Mouse (Mus musculus) adrenal gland, postnatal 4 days (tissue): ENCODE measurements around the gene Ugt1a9. TPM values are rescaled to one million over a fixed set of nuclear protein-coding genes. Genes with fewer than 3 reads are reported as not detected.

Experiments used
- DNase-seq, 2 experiments: peaks; one replicate each; pipeline ENCODE4 v3.0.0; 2021 to 2022; ENCODE audit warnings: low spot score in 2 of 2, mixed read lengths in 2 of 2
- total RNA-seq, 2 experiments: library from RNA; stranded (reverse); gene quantifications; 2 replicates each; pipeline ENCODE4 v1.2.3; 2021

Gene Ugt1a9
- total RNA-seq, 2 experiments from 2014 or later = 0.22 to 2.3 TPM

- no peak for DNase-seq
Observed at GRCm38 (mm10) chr1:88256886-88257663, 186.5 kb downstream of the Ugt1a9 start.

GRCm38 (mm10) chr1:88257681-88258080, 187.1 kb downstream of the Ugt1a9 start:
- DNase-seq = no peak

DNA sequence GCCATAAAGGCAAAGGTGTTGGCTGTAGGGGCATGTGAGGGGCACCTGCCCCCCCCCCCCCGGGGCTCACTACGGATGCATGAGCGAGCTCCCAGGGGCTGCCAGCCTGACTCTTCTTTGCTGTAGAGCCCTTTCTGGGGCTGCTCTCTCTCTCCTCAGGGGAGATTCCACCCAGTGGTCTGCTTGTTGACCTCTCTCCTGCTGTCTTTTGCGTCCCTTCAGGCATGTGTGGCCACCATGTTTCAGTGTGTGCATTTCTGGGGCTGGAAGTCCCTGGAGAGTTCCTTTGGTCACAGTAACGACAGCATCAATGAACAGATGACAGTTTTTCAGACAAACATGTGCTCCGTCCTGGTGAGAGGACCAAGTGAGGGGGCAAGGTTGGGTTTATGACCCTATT, 187.8 kb downstream of the Ugt1a9 start:
- DNase-seq = no peak

DNA sequence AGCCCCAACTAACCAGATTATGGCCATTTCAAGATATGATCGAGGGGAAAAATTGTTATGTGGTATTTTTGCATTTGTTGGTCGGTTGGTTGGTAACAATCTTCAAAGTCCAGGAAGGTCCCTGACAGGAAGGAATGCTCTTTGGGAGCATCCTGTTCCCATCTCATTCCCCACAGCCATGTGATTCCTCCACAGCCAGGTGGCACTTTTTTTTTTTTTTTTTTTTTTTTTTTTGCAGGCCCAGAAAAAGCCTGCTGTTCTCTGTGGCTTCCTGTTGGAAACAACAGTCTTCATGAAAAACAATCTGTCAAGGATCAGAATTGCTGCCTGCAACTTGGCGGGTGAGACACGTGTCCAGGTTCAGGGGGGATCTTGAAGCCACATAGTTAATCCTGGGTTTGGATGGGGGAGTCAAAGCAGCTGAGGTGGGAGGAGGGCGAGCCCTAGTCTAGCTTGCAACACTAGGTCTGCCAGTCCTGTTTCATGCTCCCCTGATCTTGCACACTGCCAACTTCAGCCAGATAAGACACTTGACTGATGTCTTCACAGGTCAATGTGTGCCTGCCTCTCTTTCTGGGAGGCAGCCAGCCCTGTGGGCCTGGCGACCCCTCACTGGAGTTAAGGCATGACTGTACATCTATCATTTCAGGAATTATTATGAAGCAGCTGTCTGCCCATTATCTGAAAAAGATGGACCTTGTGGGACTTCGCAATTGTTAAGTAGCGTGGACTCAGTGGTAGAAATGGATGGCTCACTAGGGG, 188.5 kb downstream of the Ugt1a9 start:
- no peak for DNase-seq

DNA sequence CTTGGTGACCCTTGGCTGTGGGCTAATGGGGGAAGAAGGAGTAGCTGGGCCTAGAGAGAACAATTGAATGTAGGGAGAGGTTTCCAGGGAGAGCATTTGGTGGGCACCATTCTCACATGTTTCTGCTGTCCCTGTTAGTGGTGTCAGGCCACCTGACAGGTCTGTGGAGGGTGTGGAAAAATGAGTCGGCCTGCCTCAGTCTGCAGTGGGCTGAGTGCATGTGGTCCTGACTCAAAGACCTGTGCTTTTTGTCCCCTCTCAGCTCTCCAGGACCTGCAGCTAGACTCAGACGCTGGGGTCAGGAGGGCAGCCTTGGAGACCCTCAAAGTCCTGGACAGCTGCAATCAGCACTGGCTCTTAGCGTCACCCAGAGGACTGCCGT, 189.0 kb downstream of the Ugt1a9 start:
- no peak for DNase-seq

DNA sequence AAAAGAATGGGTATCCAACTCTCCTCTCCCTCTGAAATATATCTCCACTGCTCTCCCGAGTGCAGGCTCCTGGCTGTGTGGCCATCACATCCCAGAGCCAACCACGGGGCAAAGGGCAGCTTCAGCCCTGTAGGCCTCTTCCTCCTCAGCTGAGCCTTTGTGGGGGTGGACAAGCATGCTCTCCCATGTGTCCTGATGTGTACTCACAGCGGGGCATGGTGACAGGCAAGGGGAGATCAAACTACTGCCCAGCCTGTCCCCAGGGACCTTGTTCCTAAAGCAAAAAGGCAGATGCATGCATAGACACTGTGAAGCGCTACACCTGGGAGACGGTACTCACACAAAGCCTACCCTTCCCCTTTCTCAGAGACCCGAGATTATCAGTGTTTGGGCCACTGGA, 189.5 kb downstream of the Ugt1a9 start:
- DNase-seq = no peak

DNA sequence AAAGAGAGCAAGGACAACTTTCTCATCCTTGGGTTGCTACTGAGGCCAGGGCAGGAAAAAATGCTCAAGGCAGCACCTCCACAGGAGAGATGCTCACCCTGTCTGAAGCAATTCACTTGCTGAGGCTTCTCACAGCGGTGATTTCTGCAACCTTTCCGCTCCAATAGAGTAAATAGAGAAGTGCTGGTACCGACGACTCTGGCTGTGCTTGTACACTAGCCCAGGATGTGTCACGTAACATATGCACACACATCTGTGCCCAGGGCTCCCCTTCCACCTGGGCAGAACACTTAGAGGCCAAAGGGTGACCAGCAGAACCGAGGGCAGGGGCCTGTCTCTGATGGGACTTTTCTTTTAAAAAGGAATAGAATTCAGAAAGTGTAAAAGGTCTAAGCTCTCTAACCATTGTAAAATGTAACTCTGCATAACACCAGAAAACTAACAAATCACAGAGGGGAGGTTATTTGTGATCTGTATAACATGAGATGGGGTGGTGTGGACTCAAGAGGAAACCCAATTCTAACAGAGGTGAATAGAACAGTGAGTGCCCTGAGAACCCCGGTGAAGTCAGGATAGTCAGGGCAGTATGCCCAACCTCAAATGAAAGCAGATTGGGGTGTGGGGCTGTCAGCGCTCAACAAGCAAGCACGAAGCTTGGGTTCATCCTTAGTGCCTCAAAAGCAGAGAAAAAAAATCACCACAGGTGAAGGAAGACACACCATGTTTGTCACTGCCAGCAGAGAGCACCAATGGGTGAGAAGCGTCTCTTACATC, 190.2 kb downstream of the Ugt1a9 start:
- DNase-seq = no peak

- DNase-seq = no peak
Observed at GRCm38 (mm10) chr1:88261706-88262105, 191.1 kb downstream of the Ugt1a9 start.

DNA sequence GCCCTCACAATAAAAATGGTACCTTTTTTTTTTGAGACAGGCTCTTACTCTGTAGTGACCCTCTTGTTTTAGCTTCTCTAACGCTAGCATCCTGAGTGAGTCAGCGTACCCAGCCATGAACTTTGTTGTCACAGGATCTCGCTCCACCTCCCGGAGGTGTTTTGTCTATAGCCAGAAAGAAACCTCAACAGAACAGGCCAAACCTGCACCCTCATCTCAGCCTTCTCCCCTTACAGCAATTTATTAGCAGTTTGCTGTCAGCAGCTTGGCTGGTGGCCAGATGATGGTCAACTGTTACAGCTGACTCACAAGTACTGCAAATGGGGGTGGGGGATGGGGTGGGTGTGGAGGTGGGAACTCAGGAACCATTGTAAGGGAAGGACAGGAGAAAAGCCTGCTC, 191.7 kb downstream of the Ugt1a9 start:
- no peak for DNase-seq

DNA sequence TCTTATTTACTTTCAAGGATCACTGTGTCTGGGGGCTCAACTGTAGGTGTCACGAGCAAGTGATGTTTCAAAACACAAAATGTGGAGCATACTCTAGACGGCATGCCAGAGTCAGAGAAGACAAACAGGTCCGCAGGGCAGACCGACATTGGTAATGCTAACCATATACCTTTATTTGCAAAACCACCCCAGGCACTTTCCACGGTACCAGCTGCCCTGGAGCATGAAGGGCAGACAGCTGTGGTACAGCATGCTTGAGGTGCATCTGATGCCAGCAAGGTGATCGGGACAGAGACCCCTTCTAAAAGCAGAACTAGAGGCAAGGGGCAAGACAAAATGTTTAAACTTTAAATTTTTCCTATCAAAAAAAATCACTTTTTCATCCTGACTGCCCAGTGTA, 192.4 kb downstream of the Ugt1a9 start:
- DNase-seq = no peak

DNA sequence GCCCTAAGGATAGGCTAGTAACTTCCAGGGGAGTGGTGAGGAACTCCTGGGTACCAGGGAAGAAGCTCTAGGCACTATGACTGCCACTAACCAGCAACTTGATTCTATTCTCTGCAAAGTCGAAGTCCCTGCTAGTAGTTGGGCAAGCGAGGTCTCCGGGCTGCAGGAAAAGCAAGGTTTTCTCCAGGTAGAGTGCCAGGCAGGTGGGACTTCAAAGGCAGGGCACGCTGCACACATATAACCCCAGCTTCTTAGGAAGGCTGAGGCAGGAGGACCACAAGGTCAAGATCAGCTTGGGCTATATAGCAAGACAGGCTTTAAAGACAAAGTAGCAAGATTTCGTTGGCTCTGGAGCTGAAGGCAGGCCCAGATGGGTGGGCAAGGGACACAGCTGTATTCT, 193.2 kb downstream of the Ugt1a9 start:
- DNase-seq = no peak

- DNase-seq = no peak
Observed at GRCm38 (mm10) chr1:88264237-88264868, 193.8 kb downstream of the Ugt1a9 start.

GRCm38 (mm10) chr1:88264869-88265240, 194.3 kb downstream of the Ugt1a9 start:
- no peak for DNase-seq

DNA sequence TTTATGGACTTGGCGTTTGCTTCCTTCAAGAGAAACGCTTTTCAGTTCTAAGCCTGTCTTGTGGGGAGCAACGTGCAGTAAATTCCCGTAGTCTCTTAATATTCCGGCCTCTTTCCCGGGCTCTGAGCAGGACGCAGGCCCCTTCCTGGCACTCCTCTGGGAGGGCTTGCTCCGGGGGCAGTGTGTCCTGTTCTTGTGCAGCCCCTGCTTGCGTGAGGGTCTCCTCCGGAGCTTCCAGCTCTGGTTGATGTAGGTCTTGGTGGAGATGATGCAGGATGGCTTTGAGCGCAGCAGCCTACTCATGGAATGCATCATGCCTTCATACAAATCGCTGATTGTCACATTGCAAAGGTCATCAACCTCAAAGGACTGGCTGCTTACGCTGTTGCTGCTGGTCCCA, 195.5 kb downstream of the Ugt1a9 start:
- DNase-seq = no peak

DNA sequence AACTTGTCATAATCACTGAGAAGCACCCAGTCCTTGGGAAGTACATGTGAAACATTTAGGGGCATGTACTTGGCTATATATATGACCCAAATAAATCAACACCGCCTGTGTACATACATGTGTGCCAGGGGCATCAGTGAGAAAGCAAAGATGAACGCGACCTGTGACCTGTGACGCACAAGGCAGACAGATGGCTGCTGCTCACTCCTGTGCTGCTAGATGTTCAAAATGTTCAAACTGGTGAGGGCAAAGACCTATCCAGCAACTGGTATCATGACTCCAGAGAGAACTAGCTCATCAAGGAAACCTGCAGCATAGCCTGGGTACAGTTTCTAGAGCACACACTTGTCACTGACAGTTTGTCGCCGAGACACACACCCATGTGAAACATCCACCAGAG, 196.9 kb downstream of the Ugt1a9 start:
- no peak for DNase-seq

DNA sequence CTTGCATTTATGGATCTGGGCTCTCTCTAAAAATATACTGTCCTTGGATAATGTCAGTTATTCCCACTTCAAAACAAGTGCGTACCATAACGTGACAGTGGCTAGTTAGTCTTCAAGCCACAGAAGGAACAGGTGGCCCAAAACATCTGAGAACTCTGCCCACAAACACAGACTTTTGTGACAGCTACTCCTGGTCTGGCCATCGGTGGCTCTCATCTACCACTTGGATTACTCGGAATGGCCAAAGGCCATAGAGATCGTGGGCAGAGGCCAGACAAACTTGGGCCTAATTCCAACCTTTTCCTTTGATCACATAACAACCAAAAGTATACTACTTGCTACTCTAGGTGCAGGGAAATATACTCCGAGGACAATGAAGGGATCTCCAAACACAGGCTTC, 197.5 kb downstream of the Ugt1a9 start:
- no peak for DNase-seq

Other genes with a start within 250 kb of the Ugt1a9 start
- gene Dgkd, start 217.5 kb upstream of the Ugt1a9 start, total RNA-seq = 10 to 100 TPM; 63.1 to 64.2 TPM
- gene Usp40, start 62.2 kb upstream of the Ugt1a9 start, total RNA-seq = 10 to 100 TPM; 35.7 to 39.6 TPM
- 1 to 10 TPM; 2.8 to 3.2 TPM for gene Ugt1a10, start 15.4 kb upstream of the Ugt1a9 start, total RNA-seq
- not detected for gene Ugt1a8, start 17.0 kb downstream of the Ugt1a9 start, total RNA-seq
- 1 to 10 TPM; 2.1 to 5.4 TPM for gene Ugt1a7c, start 24.3 kb downstream of the Ugt1a9 start, total RNA-seq
- 1 to 10 TPM; 1.7 to 8.0 TPM for gene Ugt1a6b, start 32.5 kb downstream of the Ugt1a9 start, total RNA-seq
- gene Ugt1a6a, start 64.0 kb downstream of the Ugt1a9 start, total RNA-seq = 1 to 10 TPM; 5.2 to 6.3 TPM
- under 1 TPM; 0.64 to 0.68 TPM for gene Ugt1a5, start 95.2 kb downstream of the Ugt1a9 start, total RNA-seq
- 10 to 100 TPM in 1 of 2 experiments, 1 to 10 TPM in 1; 1.0 to 31.4 TPM for gene Ugt1a2, start 129.8 kb downstream of the Ugt1a9 start, total RNA-seq
- gene Dnajb3, start 135.0 kb downstream of the Ugt1a9 start, total RNA-seq = 1 to 10 TPM; 3.3 to 4.2 TPM
- gene Ugt1a1, start 141.2 kb downstream of the Ugt1a9 start, total RNA-seq = 10 to 100 TPM in 1 of 2 experiments, 1 to 10 TPM in 1; 1.5 to 43.6 TPM
- under 1 TPM; 0.20 to 0.42 TPM for gene Mroh2a, start 156.2 kb downstream of the Ugt1a9 start, total RNA-seq
- 100 to 1,000 TPM; 124 to 130 TPM for gene Hjurp, start 206.8 kb downstream of the Ugt1a9 start, total RNA-seq
- gene Trpm8, start 206.9 kb downstream of the Ugt1a9 start, total RNA-seq = under 1 TPM in 1 of 2 experiments, not detected in 1; 0.06 TPM